Mouse (Mus musculus): ENCODE results near the gene Psap. TPM values are rescaled to one million over a fixed set of nuclear protein-coding genes. Genes with fewer than 3 reads are reported as not detected.
A peak's percentile ranks its signal among the peaks of the same experiment; 100 is the strongest.

Gene Psap
- polyA plus RNA-seq, 1 experiment from 2014 or later = 54.8 TPM

- H3K4me1 ChIP-seq (ENCODE audit: control insufficient read depth, insufficient read depth, low read length) = no peaks in the 10 kb centered on the region
- no peaks in the 10 kb centered on the region for H3K36me3 ChIP-seq (ENCODE audit: control insufficient read depth, insufficient read depth, low read length)
- no peak overlapping the region for H3K4me3 ChIP-seq (ENCODE audit: low read depth, low read length)
- H3K9ac ChIP-seq (ENCODE audit: low read length) = no peak overlapping the region
- H3K27ac ChIP-seq (replicated peaks; ENCODE audit: low read depth, low read length) = no peak overlapping the region
- no peaks in the 10 kb centered on the region for H3K27me3 ChIP-seq (ENCODE audit: control insufficient read depth, insufficient read depth, low read length)
- DNase-seq (ENCODE audit: low spot score) = no peak
- no peaks in the 10 kb centered on the region for H3K9me3 ChIP-seq (ENCODE audit: control insufficient read depth, low read length)
- ATAC-seq (ENCODE audit: insufficient number of reproducible peaks, low FRiP score, low TSS enrichment, low read depth) = no peak
- 94% methylated on average over 4 of the region's 4 CpGs for WGBS
- no peak overlapping the region for H3K4me2 ChIP-seq (ENCODE audit: low read depth, severe bottlenecking)
Measured at GRCm38 (mm10) chr10:60335021-60335420, 57.6 kb downstream of the Psap start.

DNA sequence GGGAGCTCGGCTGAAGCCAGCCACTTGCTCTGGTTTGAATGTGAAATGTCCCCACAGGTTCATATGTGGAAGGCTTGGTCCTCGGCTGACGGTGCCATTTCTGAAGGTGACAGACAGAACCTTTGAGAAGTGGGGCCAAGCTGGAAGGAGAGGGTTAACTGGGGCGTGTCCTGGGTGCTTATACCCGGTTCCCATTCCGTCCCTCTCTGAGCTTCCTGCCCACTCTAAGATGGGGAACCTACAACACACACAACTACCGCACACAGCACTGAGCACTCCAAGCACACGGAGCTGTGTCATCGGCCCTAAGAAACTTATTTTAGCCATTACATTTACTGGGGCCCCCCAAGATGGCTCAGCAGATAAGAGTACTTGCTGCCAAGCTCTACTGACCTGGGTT is 64.1 kb downstream of the Psap start:
- no peak overlapping the region for H3K27ac ChIP-seq (replicated peaks; ENCODE audit: low read depth, low read length)
- H3K36me3 ChIP-seq (ENCODE audit: control insufficient read depth, insufficient read depth, low read length) = no peaks in the 10 kb centered on the region
- no peaks in the 10 kb centered on the region for H3K27me3 ChIP-seq (ENCODE audit: control insufficient read depth, insufficient read depth, low read length)
- DNase-seq (ENCODE audit: low spot score) (no peak), ATAC-seq (ENCODE audit: insufficient number of reproducible peaks, low FRiP score, low TSS enrichment, low read depth) (no peak)
- no peak overlapping the region for H3K4me2 ChIP-seq (ENCODE audit: low read depth, severe bottlenecking)
- H3K4me1 ChIP-seq (ENCODE audit: control insufficient read depth, insufficient read depth, low read length) = 0 out of 2 replicates have a peak, but pooled peaks cover 2% of the 10 kb centered on the region
- H3K9me3 ChIP-seq (ENCODE audit: control insufficient read depth, low read length) = no peaks in the 10 kb centered on the region
- 80% methylated on average over 9 of the region's 9 CpGs for WGBS
- no peak overlapping the region for H3K9ac ChIP-seq (ENCODE audit: low read length)
- H3K4me3 ChIP-seq (ENCODE audit: low read depth, low read length) = no peak overlapping the region

DNA sequence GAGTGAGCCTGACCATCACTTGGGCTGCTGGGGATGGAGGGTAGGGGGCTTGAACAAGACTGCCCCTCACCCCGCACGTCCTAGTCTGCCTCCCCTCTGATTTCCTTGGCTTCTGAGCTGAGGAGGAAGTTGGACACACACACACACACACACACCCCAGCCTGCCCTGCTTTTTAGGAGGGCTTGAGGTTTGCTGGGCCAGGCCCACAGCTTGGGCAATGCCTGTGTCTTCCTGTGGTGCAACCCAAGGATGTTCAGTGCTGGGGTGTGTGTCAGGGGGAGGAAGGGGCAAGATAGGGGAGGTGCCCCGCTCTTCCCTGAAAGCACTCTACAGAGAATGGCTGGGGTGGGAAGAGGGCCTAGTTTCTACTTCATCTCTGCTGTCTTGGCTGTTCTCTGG is 66.7 kb downstream of the Psap start:
- H3K27me3 ChIP-seq (ENCODE audit: control insufficient read depth, insufficient read depth, low read length) = peaks cover 2% of the 10 kb centered on the region; the same call in 1 of the 2 replicates
- no peak for DNase-seq (ENCODE audit: low spot score)
- no peak overlapping the region for H3K4me3 ChIP-seq (ENCODE audit: low read depth, low read length)
- H3K9ac ChIP-seq (ENCODE audit: low read length) = no peak overlapping the region
- H3K27ac ChIP-seq (replicated peaks; ENCODE audit: low read depth, low read length) = no peak overlapping the region
- 77% methylated on average over 3 of the region's 3 CpGs for WGBS
- no peaks in the 10 kb centered on the region for H3K9me3 ChIP-seq (ENCODE audit: control insufficient read depth, low read length)
- H3K4me1 ChIP-seq (ENCODE audit: control insufficient read depth, insufficient read depth, low read length) = peaks cover 7% of the 10 kb centered on the region; the same call in 1 of the 2 replicates
- H3K36me3 ChIP-seq (ENCODE audit: control insufficient read depth, insufficient read depth, low read length) = no peaks in the 10 kb centered on the region
- H3K4me2 ChIP-seq (ENCODE audit: low read depth, severe bottlenecking) = no peak overlapping the region
- no peak for ATAC-seq (ENCODE audit: insufficient number of reproducible peaks, low FRiP score, low TSS enrichment, low read depth)

DNA sequence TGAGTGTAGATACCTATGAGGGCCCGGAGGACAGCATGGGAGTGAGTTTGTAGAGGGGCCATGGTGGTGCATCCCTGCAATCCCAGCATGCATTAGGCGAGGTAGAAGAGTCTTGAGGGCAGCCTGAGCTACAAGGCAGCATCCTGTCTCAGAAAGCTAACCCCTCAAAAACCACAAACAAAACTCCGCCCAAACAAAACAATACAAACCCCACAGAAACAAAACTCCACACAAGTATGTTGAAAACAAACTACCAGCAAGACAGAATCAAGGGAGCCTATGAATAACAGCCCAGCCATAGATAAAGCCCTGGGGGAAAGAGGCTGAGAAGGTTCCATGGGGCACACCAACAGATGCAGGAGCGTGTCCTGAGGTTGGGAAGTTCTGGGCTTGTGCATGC is 68.6 kb downstream of the Psap start:
- no peak for ATAC-seq (ENCODE audit: insufficient number of reproducible peaks, low FRiP score, low TSS enrichment, low read depth)
- peak overlapping the region; percentile 53; the same call in 1 of the 2 replicates for H3K4me2 ChIP-seq (ENCODE audit: low read depth, severe bottlenecking)
- 80% methylated on average over 4 of the region's 4 CpGs for WGBS

DNA sequence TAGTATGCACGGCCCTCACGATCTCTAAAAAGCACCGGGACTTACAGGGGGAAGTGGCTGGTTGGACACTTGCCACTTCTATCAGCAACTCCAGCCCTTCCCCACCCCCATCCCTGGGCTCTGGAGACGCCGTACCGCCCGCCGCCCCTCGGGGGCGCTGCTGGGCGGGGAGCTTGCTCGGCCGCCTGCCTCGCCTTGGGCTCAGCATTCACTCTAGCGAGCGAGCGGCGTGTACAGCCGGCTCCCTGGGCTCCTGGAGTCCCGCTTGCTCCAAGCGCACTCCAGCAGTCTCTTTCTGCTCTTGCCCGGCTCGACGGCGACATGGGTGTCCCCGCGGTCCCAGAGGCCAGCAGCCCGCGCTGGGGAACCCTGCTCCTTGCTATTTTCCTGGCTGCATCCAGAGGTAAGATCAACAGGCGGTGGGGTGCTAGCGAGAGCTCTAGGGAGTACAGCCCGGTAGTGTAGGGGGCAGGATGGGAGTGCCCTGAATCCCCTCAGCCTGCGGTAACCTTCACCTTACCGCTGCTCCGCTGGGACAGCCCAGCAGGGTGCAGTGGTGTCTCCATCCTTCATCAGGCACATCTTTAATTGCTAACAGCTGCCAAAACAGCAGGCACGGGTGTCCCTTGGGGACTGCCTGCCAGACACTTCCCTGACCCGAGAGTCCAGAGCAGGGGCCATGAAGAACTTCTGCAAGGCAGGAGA is 69.4 kb downstream of the Psap start, which contains the start of gene Vsir:
TSS of gene Vsir (plus strand) at position 151 of the 705 bp plus-strand sequence.
- Histone ChIP-seq H3K9me3 (ENCODE audit: control insufficient read depth, low read length) (no peaks in the 10 kb centered on the region), H3K9ac (ENCODE audit: low read length) (peak within 1 kb of the TSS; percentile 34), H3K36me3 (ENCODE audit: control insufficient read depth, insufficient read depth, low read length) (no peaks in the 10 kb centered on the region), H3K4me2 (ENCODE audit: low read depth, severe bottlenecking) (peak within 1 kb of the TSS; percentile 53), H3K27me3 (ENCODE audit: control insufficient read depth, insufficient read depth, low read length) (peaks cover 2% of the 10 kb centered on the region; the same call in 1 of the 2 replicates), H3K4me1 (ENCODE audit: control insufficient read depth, insufficient read depth, low read length) (peaks cover 9% of the 10 kb centered on the region; the same call in 1 of the 2 replicates), H3K27ac (replicated peaks; ENCODE audit: low read depth, low read length) (no peak within 1 kb of the TSS), H3K4me3 (ENCODE audit: low read depth, low read length) (peak within 1 kb of the TSS; percentile 16)
- ATAC-seq (ENCODE audit: insufficient number of reproducible peaks, low FRiP score, low TSS enrichment, low read depth) = no peak
- DNase-seq (ENCODE audit: low spot score) = peak; percentile 87
- 0% methylated on average over 37 of the region's 37 CpGs for WGBS

More for the DNA sequence above, 68.6 kb downstream of the Psap start:
- no peak overlapping the region for H3K9ac ChIP-seq (ENCODE audit: low read length)
- no peak for DNase-seq (ENCODE audit: low spot score)
- H3K36me3 ChIP-seq (ENCODE audit: control insufficient read depth, insufficient read depth, low read length) = no peaks in the 10 kb centered on the region
- no peaks in the 10 kb centered on the region for H3K9me3 ChIP-seq (ENCODE audit: control insufficient read depth, low read length)
- H3K27ac ChIP-seq (replicated peaks; ENCODE audit: low read depth, low read length) = no peak overlapping the region
- H3K4me1 ChIP-seq (ENCODE audit: control insufficient read depth, insufficient read depth, low read length) = peaks cover 9% of the 10 kb centered on the region; the same call in 1 of the 2 replicates
- no peak overlapping the region for H3K4me3 ChIP-seq (ENCODE audit: low read depth, low read length)
- peaks cover 2% of the 10 kb centered on the region; the same call in 1 of the 2 replicates for H3K27me3 ChIP-seq (ENCODE audit: control insufficient read depth, insufficient read depth, low read length)

GRCm38 (mm10) chr10:60347768-60348610 is 70.6 kb downstream of the Psap start:
- no peak overlapping the region for H3K4me2 ChIP-seq (ENCODE audit: low read depth, severe bottlenecking)
- H3K9me3 ChIP-seq (ENCODE audit: control insufficient read depth, low read length) = no peaks in the 10 kb centered on the region
- no peak overlapping the region for H3K4me3 ChIP-seq (ENCODE audit: low read depth, low read length)
- H3K27me3 ChIP-seq (ENCODE audit: control insufficient read depth, insufficient read depth, low read length) = peaks cover 2% of the 10 kb centered on the region; the same call in 1 of the 2 replicates
- DNase-seq (ENCODE audit: low spot score) (no peak), ATAC-seq (ENCODE audit: insufficient number of reproducible peaks, low FRiP score, low TSS enrichment, low read depth) (no peak)
- peaks cover 13% of the 10 kb centered on the region; the same call in 1 of the 2 replicates for H3K4me1 ChIP-seq (ENCODE audit: control insufficient read depth, insufficient read depth, low read length)
- H3K36me3 ChIP-seq (ENCODE audit: control insufficient read depth, insufficient read depth, low read length) = no peaks in the 10 kb centered on the region
- no peak overlapping the region for H3K9ac ChIP-seq (ENCODE audit: low read length)
- 51% methylated on average over 9 of the region's 9 CpGs for WGBS
- no peak overlapping the region for H3K27ac ChIP-seq (replicated peaks; ENCODE audit: low read depth, low read length)

DNA sequence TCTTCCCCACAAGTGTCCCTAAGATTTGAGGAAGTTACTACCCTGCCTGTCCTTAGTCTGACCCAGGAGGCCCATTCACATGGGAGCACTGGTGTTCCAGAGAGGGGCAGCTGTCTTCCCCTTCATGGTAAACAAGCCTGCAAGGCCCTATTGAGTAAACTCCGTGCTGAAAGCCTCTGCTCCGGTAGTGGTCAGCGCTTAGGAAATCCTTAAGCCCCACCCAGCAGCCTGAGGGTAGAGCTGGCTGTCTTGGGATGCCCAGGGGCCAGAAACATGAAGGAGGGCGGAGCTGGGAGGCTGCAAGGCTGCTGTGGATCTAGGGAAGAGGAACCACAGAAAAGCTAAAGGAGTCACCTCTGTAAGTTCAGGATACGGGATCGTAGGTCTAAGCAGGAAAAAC is 71.6 kb downstream of the Psap start:
- no peak overlapping the region for H3K4me3 ChIP-seq (ENCODE audit: low read depth, low read length)
- H3K36me3 ChIP-seq (ENCODE audit: control insufficient read depth, insufficient read depth, low read length) = no peaks in the 10 kb centered on the region
- H3K9me3 ChIP-seq (ENCODE audit: control insufficient read depth, low read length) = no peaks in the 10 kb centered on the region
- no peak overlapping the region for H3K4me2 ChIP-seq (ENCODE audit: low read depth, severe bottlenecking)
- DNase-seq (ENCODE audit: low spot score) (no peak), ATAC-seq (ENCODE audit: insufficient number of reproducible peaks, low FRiP score, low TSS enrichment, low read depth) (no peak)
- no peak overlapping the region for H3K9ac ChIP-seq (ENCODE audit: low read length)
- no peak overlapping the region for H3K27ac ChIP-seq (replicated peaks; ENCODE audit: low read depth, low read length)
- 36% methylated on average over 6 of the region's 6 CpGs for WGBS
- peaks cover 13% of the 10 kb centered on the region; the same call in 1 of the 2 replicates for H3K4me1 ChIP-seq (ENCODE audit: control insufficient read depth, insufficient read depth, low read length)
- H3K27me3 ChIP-seq (ENCODE audit: control insufficient read depth, insufficient read depth, low read length) = peaks cover 2% of the 10 kb centered on the region; the same call in 1 of the 2 replicates

DNA sequence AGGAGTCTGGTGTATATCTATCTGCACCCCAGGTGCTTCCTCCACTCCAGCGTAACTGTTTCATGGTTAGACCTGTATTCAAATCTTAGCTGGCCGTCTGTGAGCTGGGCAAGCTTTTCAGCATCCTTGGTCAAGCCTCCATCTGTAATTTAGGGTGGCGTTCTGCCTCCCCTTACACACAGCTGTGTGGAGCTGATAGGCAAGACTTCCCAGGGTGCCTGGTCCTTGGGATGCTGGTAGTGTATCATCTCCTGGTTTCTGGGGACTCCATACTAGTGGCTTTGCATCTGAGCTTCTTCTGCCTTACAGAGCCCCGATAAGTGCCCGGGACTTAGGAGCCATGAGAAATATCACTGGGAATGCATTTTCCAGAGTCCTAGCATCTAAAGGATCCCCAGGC is 72.2 kb downstream of the Psap start:
- DNase-seq (ENCODE audit: low spot score) = no peak
- Histone ChIP-seq H3K27ac (replicated peaks; ENCODE audit: low read depth, low read length) (no peak overlapping the region), H3K4me2 (ENCODE audit: low read depth, severe bottlenecking) (no peak overlapping the region), H3K27me3 (ENCODE audit: control insufficient read depth, insufficient read depth, low read length) (peaks cover 2% of the 10 kb centered on the region; the same call in 1 of the 2 replicates), H3K36me3 (ENCODE audit: control insufficient read depth, insufficient read depth, low read length) (no peaks in the 10 kb centered on the region), H3K4me1 (ENCODE audit: control insufficient read depth, insufficient read depth, low read length) (peaks cover 13% of the 10 kb centered on the region; the same call in 1 of the 2 replicates), H3K9me3 (ENCODE audit: control insufficient read depth, low read length) (no peaks in the 10 kb centered on the region), H3K9ac (ENCODE audit: low read length) (no peak overlapping the region), H3K4me3 (ENCODE audit: low read depth, low read length) (no peak overlapping the region)
- 90% methylated on average over 5 of the region's 5 CpGs for WGBS
- ATAC-seq (ENCODE audit: insufficient number of reproducible peaks, low FRiP score, low TSS enrichment, low read depth) = no peak

Data from limb, embryonic 11.5 days (tissue).